Mouse (Mus musculus) stomach, adult 2 months (tissue): ENCODE measurements around the gene Limch1. TPM values are rescaled to one million over a fixed set of nuclear protein-coding genes. Genes with fewer than 3 reads are reported as not detected.

ENCODE experiments used
- polyA plus RNA-seq: library from polyadenylated mRNA; depleted of rRNA; stranded (reverse); fragments of >200 nt; gene quantifications from 2 replicates; pipeline ENCODE4 v1.2.3, GENCODE M21; 2012; rRNA removed

Gene Limch1
- 0.25 and 0.93 TPM in 2 replicates for polyA plus RNA-seq

GRCm38 (mm10) chr5:66745390-66745995, at the start of gene Limch1:
TSS of gene Limch1 (plus strand) at chr5:66745827.

DNA sequence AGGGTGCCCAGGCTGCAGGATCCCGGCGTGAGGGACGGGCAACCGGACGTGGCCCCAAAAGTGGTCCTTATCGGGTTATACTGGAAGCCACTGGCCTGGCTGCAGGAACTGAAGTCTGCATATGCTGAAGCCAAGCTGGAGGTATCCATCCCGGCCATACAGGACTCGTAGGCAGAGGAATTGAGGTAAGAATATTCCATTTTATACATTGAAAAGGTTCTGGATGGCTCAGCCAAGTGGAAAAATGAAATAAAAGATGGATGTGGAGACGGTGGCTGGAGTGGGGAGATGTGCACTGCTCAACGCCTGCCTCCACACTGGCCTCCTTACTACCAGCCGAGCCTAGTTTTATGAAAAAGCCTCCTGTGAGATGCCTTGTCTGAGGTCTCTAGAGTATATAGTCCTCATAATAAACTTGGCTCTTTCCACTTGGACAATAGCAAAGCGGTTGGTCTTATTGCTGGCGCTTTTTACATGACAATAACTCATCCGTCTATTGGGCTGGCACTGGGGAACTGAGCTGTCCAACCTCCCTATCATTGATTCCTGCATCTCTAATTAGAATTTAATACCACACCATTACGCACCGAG, 353.2 kb downstream of the Limch1 start, which contains the start of gene Phox2b:
Gene Phox2b, minus strand, starts transcription at position 569 of the 591 bp plus-strand sequence.

Other genes with a start within 250 kb of the Limch1 start
- gene Apbb2, start 127.0 kb upstream of the Limch1 start, polyA plus RNA-seq: 2.4 and 4.6 TPM in 2 replicates
- 13.2 and 21.7 TPM in 2 replicates for gene Uchl1, start 69.7 kb upstream of the Limch1 start, polyA plus RNA-seq